Comparison of ENCODE assay signal across 12 mouse cellular contexts in genomic region chrX:99561995-99562394, GRCm38 (mm10).
DNase-seq lines count a peak whose midpoint lies in the region; ATAC-seq and TF ChIP-seq lines count a peak whose summit lies in the region.
"Had no signal": no experiment of that assay in that cellular context is flagged by ENCODE, and none has a peak within 500 bp of the region (broad histone marks: within the 10 kb centered on the region; RNA-seq: fewer than 3 reads in every experiment).

No protein-coding gene starts in this region.

- TF ChIP-seq CTCF in layer of hippocampus, adult 2 months (conservative IDR thresholded peaks at IDR 0.05) = no peak

- peaks cover 100% of the 10 kb centered on the region for H3K27me3 ChIP-seq in forebrain, embryonic 10.5 days (ENCODE audit: poor library complexity, severe bottlenecking)
- H3K27me3 ChIP-seq in hindbrain, embryonic 15.5 days = peaks cover 46% of the 10 kb centered on the region
- H3K27me3 ChIP-seq in neural tube, embryonic 12.5 days (replicated peaks) = peaks cover 64% of the 10 kb centered on the region

- H3K4me2 ChIP-seq in hindbrain, embryonic 15.5 days = no peak overlapping the region
- H3K4me2 ChIP-seq in neural tube, embryonic 12.5 days (replicated peaks) = no peak overlapping the region
- H3K4me2 ChIP-seq: intestine, embryonic 15.5 days had no signal

- intact Hi-C loops in gastrocnemius, postnatal 36 days (cut with DNase I) = no loop called here

- H3K9ac ChIP-seq in hindbrain, embryonic 15.5 days = no peak overlapping the region
- H3K9ac ChIP-seq in neural tube, embryonic 12.5 days = no peak overlapping the region
- H3K9ac ChIP-seq: intestine, embryonic 15.5 days; liver, embryonic 14.5 days had no signal

- DNase-seq in layer of hippocampus, adult 2 months (ENCODE audit: low spot score in 2 of 2) = peak; percentile 35 to 38
- no peak for DNase-seq in layer of hippocampus, postnatal 25 days (ENCODE audit: extremely low spot score in 1 of 2, low spot score in 1 of 2)
- no peak for DNase-seq in forebrain, embryonic 10.5 days (ENCODE audit: extremely low spot score, low spot score)
- DNase-seq in thymus, postnatal 14 days = no peak
- no peak for DNase-seq in lung, postnatal 36 days
- DNase-seq in gastrocnemius, postnatal 36 days = no peak
- DNase-seq: heart, adult 18-20 months; thymus, postnatal 25 days had no signal

- no peak overlapping the region for H3K27ac ChIP-seq in layer of hippocampus, adult 2 months
- peak overlapping the region; percentile 58; the same call in 1 of the 2 replicates for H3K27ac ChIP-seq in forebrain, embryonic 10.5 days
- no peak overlapping the region for H3K27ac ChIP-seq in hindbrain, embryonic 15.5 days (replicated peaks)
- H3K27ac ChIP-seq in neural tube, embryonic 12.5 days = no peak overlapping the region
- H3K27ac ChIP-seq: intestine, embryonic 15.5 days; liver, embryonic 14.5 days had no signal

- WGBS in forebrain, embryonic 10.5 days = 47% methylated on average over 8 of the region's 8 CpGs
- WGBS in hindbrain, embryonic 15.5 days = 29% methylated on average over 8 of the region's 8 CpGs
- 35% methylated on average over 8 of the region's 8 CpGs for WGBS in neural tube, embryonic 12.5 days

- no peak overlapping the region for H3K4me3 ChIP-seq in layer of hippocampus, adult 2 months
- no peak overlapping the region for H3K4me3 ChIP-seq in forebrain, embryonic 10.5 days
- H3K4me3 ChIP-seq in hindbrain, embryonic 15.5 days = no peak overlapping the region
- H3K4me3 ChIP-seq in neural tube, embryonic 12.5 days = no peak overlapping the region
- H3K4me3 ChIP-seq: intestine, embryonic 15.5 days had no signal

- peaks cover 48% of the 10 kb centered on the region for H3K4me1 ChIP-seq in forebrain, embryonic 10.5 days
- 0 out of 2 replicates have a peak, but pooled peaks cover 3% of the 10 kb centered on the region for H3K4me1 ChIP-seq in hindbrain, embryonic 15.5 days (replicated peaks)
- H3K4me1 ChIP-seq in neural tube, embryonic 12.5 days = peaks cover 3% of the 10 kb centered on the region

- ATAC-seq in hindbrain, embryonic 15.5 days (ENCODE audit: low FRiP score, low read depth) = peak; percentile 52; the same call in 1 of the 2 replicates
- ATAC-seq in neural tube, embryonic 12.5 days (ENCODE audit: low FRiP score, low read depth) = peak; percentile 61
- ATAC-seq: intestine, embryonic 15.5 days had no signal

- no peaks in the 10 kb centered on the region for H3K36me3 ChIP-seq in forebrain, embryonic 10.5 days (replicated peaks)
- no peaks in the 10 kb centered on the region for H3K36me3 ChIP-seq in hindbrain, embryonic 15.5 days
- no peaks in the 10 kb centered on the region for H3K36me3 ChIP-seq in neural tube, embryonic 12.5 days
- H3K36me3 ChIP-seq: intestine, embryonic 15.5 days had no signal

- no peaks in the 10 kb centered on the region for H3K9me3 ChIP-seq in forebrain, embryonic 10.5 days
- H3K9me3 ChIP-seq in hindbrain, embryonic 15.5 days = no peaks in the 10 kb centered on the region
- no peaks in the 10 kb centered on the region for H3K9me3 ChIP-seq in neural tube, embryonic 12.5 days
- H3K9me3 ChIP-seq: intestine, embryonic 15.5 days had no signal

Comparison
In these comparisons a context has a peak if more than half of its experiments do, and no peak if none do; other contexts are left out.
1. DNase-seq: peak in layer of hippocampus, adult 2 months (2 of 2); none in layer of hippocampus, postnatal 25 days (0 of 2), forebrain, embryonic 10.5 days (single experiment), thymus, postnatal 14 days (single experiment), lung, postnatal 36 days (single experiment) and gastrocnemius, postnatal 36 days (0 of 2).